Mouse (Mus musculus) lung, adult 2 months (tissue): ENCODE data around the gene Ptprm.

Experiments used
- CTCF ChIP-seq: fragments of 200-500 bp; IDR thresholded peaks from 2 replicates; pipeline ENCODE4 v1.5.1; 2011; ENCODE audit warnings: mild to moderate bottlenecking, low read length, control low read depth; ENCODE audit not compliant: insufficient read depth
- POLR2A ChIP-seq: fragments of 200-500 bp; IDR thresholded peaks from 2 replicates; pipeline ENCODE4 v1.6.1; 2011; ENCODE audit warnings: low read depth, mild to moderate bottlenecking, control low read depth, low read length, borderline replicate concordance; ENCODE audit errors: extremely low read depth

GRCm38 (mm10) chr17:66991815-66992214, 362.4 kb downstream of the Ptprm start:
- TF ChIP-seq CTCF (no peak), POLR2A (no peak)
